Mouse (Mus musculus): ENCODE data around the gene Wwtr1.

- TF ChIP-seq POLR2A (IDR thresholded peaks at IDR 0.05; ENCODE audit: borderline replicate concordance, extremely low read depth, insufficient read depth, insufficient read length, poor library complexity, severe bottlenecking): no peak
- TF ChIP-seq CTCF (IDR thresholded peaks at IDR 0.05; ENCODE audit: borderline replicate concordance, extremely low read depth, insufficient read depth, insufficient read length): no peak
Measured at GRCm38 (mm10) chr3:57532991-57533725, 42.6 kb downstream of the Wwtr1 start.

Measured in brain, embryonic 14.5 days (tissue).